Mouse (Mus musculus): ENCODE data around the gene Htr5b.

GRCm38 (mm10) chr1:121527061-121527460, 1.2 kb downstream of the Htr5b start:
- TF ChIP-seq CTCF (conservative IDR thresholded peaks at IDR 0.05 in 1 of 2, IDR thresholded peaks at IDR 0.05 in 1 of 2; ENCODE audit: low read depth in 2 of 2, low read length in 2 of 2): no peak
- TF ChIP-seq ELF1 (IDR thresholded peaks at IDR 0.05; ENCODE audit: low read depth, low read length): no peak

All from CH12.LX (cell line).